Mouse (Mus musculus): Measurements from ENCODE around the gene Aoc1. TPM values are rescaled to one million over a fixed set of nuclear protein-coding genes. Genes with fewer than 3 reads are reported as not detected.

The Aoc1 gene
- polyA plus RNA-seq, 1 experiment, result 0.84 TPM

GRCm38 (mm10) chr6:48954211-48954610, 81.5 kb downstream of the Aoc1 start:
- Histone ChIP-seq H3K4me3 (ENCODE audit: control insufficient read depth, low read depth, low read length) (no peak overlapping the region), H3K4me1 (ENCODE audit: control insufficient read depth, insufficient read depth, low read length) (no peaks in the 10 kb centered on the region), H3K27ac (ENCODE audit: control insufficient read depth, insufficient read depth, low read depth, low read length) (no peak overlapping the region), H3K36me3 (ENCODE audit: control insufficient read depth, insufficient read depth, low read length) (no peaks in the 10 kb centered on the region), H3K27me3 (ENCODE audit: control insufficient read depth, insufficient read depth, low read length) (no peaks in the 10 kb centered on the region)
- TF ChIP-seq CTCF (IDR thresholded peaks at IDR 0.05; ENCODE audit: control insufficient read depth, insufficient read depth, insufficient replicate concordance, low read depth, low read length), result no peak
- no peak for TF ChIP-seq POLR2A (IDR thresholded peaks at IDR 0.05; ENCODE audit: control insufficient read depth, low read depth, low read length)

DNA sequence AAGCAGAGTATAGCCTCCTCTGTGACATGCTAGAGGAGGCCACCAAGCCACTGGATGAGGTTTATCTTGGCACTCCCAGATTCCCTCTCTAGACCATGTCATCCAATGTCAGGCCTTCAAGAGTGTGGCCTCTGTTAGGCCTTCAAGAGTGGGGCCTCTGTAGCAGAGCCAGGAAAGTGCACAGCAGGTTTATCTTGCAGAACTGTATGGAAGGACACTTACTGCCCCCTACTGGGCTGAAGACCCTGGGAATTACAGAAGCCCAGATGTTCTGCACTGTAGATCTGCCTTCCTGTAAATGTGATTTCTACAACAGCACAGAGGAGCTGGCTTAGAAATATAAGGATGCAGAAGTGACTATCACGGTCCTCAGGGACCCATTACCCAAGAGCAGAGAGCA, 82.2 kb downstream of the Aoc1 start:
- Histone ChIP-seq H3K27ac (ENCODE audit: control insufficient read depth, insufficient read depth, low read depth, low read length) (no peak overlapping the region), H3K36me3 (ENCODE audit: control insufficient read depth, insufficient read depth, low read length) (no peaks in the 10 kb centered on the region), H3K27me3 (ENCODE audit: control insufficient read depth, insufficient read depth, low read length) (no peaks in the 10 kb centered on the region), H3K4me3 (ENCODE audit: control insufficient read depth, low read depth, low read length) (no peak overlapping the region), H3K4me1 (ENCODE audit: control insufficient read depth, insufficient read depth, low read length) (no peaks in the 10 kb centered on the region)
- TF ChIP-seq CTCF (IDR thresholded peaks at IDR 0.05; ENCODE audit: control insufficient read depth, insufficient read depth, insufficient replicate concordance, low read depth, low read length) (no peak), POLR2A (IDR thresholded peaks at IDR 0.05; ENCODE audit: control insufficient read depth, low read depth, low read length) (no peak)

DNA sequence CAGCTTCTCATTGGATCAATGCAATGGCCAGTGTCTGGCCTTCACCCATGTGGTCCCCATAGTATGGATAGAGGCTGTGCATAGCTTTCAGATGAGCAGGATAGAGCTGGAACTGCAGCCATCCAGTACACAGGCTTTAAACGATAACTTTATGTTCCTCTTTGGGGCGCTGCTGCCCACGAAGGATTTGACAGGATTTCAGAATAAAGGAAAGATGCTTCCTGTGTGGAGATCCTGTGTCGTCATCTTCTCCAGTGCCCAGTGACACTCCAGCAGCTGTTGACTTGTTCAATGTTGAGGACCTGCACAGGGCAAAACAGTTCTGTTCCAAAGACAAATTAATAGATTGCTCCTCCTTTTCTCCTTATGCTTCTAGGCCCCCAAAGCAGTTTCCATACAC, 84.1 kb downstream of the Aoc1 start:
- TF ChIP-seq CTCF (IDR thresholded peaks at IDR 0.05; ENCODE audit: control insufficient read depth, insufficient read depth, insufficient replicate concordance, low read depth, low read length) (no peak), POLR2A (IDR thresholded peaks at IDR 0.05; ENCODE audit: control insufficient read depth, low read depth, low read length) (no peak)
- no peaks in the 10 kb centered on the region for H3K27me3 ChIP-seq (ENCODE audit: control insufficient read depth, insufficient read depth, low read length)
- no peaks in the 10 kb centered on the region for H3K4me1 ChIP-seq (ENCODE audit: control insufficient read depth, insufficient read depth, low read length)
- H3K27ac ChIP-seq (ENCODE audit: control insufficient read depth, insufficient read depth, low read depth, low read length), result no peak overlapping the region
- no peaks in the 10 kb centered on the region for H3K36me3 ChIP-seq (ENCODE audit: control insufficient read depth, insufficient read depth, low read length)
- no peak overlapping the region for H3K4me3 ChIP-seq (ENCODE audit: control insufficient read depth, low read depth, low read length)

- Histone ChIP-seq H3K4me3 (ENCODE audit: control insufficient read depth, low read depth, low read length) (no peak overlapping the region), H3K36me3 (ENCODE audit: control insufficient read depth, insufficient read depth, low read length) (no peaks in the 10 kb centered on the region), H3K4me1 (ENCODE audit: control insufficient read depth, insufficient read depth, low read length) (no peaks in the 10 kb centered on the region), H3K27ac (ENCODE audit: control insufficient read depth, insufficient read depth, low read depth, low read length) (no peak overlapping the region), H3K27me3 (ENCODE audit: control insufficient read depth, insufficient read depth, low read length) (no peaks in the 10 kb centered on the region)
- TF ChIP-seq CTCF (IDR thresholded peaks at IDR 0.05; ENCODE audit: control insufficient read depth, insufficient read depth, insufficient replicate concordance, low read depth, low read length) (no peak), POLR2A (IDR thresholded peaks at IDR 0.05; ENCODE audit: control insufficient read depth, low read depth, low read length) (no peak)
Observed at GRCm38 (mm10) chr6:48958053-48958452, 85.4 kb downstream of the Aoc1 start.

Other genes with a start within 250 kb of the Aoc1 start
- gene AI854703, start 246.1 kb upstream of the Aoc1 start, polyA plus RNA-seq (2012; rRNA removed), result 0.31 TPM in 2 replicates
- gene Gimap8, start 225.7 kb upstream of the Aoc1 start, polyA plus RNA-seq (2012; rRNA removed), result 0.13 and 0.21 TPM in 2 replicates
- 0.19 TPM in 1 of 2 replicates, not detected in the other for gene Gimap9, start 196.8 kb upstream of the Aoc1 start, polyA plus RNA-seq (2012; rRNA removed)
- 0.38 and 0.53 TPM in 2 replicates for gene Gimap4, start 188.3 kb upstream of the Aoc1 start, polyA plus RNA-seq (2012; rRNA removed)
- gene Gimap6, start 164.7 kb upstream of the Aoc1 start, polyA plus RNA-seq (2012; rRNA removed), result 0.46 and 0.57 TPM in 2 replicates
- not detected in 2 replicates for gene Gm28053, start 154.3 kb upstream of the Aoc1 start, polyA plus RNA-seq (2012; rRNA removed)
- not detected in 2 replicates for gene Gimap7, start 154.3 kb upstream of the Aoc1 start, polyA plus RNA-seq (2012; rRNA removed)
- gene Gimap1, start 133.8 kb upstream of the Aoc1 start, polyA plus RNA-seq (2012; rRNA removed), result 0.31 and 0.36 TPM in 2 replicates
- gene Gimap5, start 126.7 kb upstream of the Aoc1 start, polyA plus RNA-seq (2012; rRNA removed), result 0.30 and 0.76 TPM in 2 replicates
- 0.17 and 0.42 TPM in 2 replicates for gene Gimap3, start 102.0 kb upstream of the Aoc1 start, polyA plus RNA-seq (2012; rRNA removed)
- gene Tmem176a, start 32.0 kb upstream of the Aoc1 start, polyA plus RNA-seq (2012; rRNA removed), result 18.5 and 19.1 TPM in 2 replicates
- 49.0 and 49.2 TPM in 2 replicates for gene Tmem176b, start 31.4 kb upstream of the Aoc1 start, polyA plus RNA-seq (2012; rRNA removed)
- gene 1600015I10Rik, start 57.0 kb downstream of the Aoc1 start, polyA plus RNA-seq (2012; rRNA removed), result not detected in 2 replicates
- not detected in 2 replicates for gene Doxl2, start 102.1 kb downstream of the Aoc1 start, polyA plus RNA-seq (2012; rRNA removed)
- gene Svs1, start 114.0 kb downstream of the Aoc1 start, polyA plus RNA-seq (2012; rRNA removed), result 0.43 TPM in 1 of 2 replicates, not detected in the other
- 0.31 and 7.8 TPM in 2 replicates for gene Gpnmb, start 163.7 kb downstream of the Aoc1 start, polyA plus RNA-seq (2012; rRNA removed)
- 8.4 and 11.6 TPM in 2 replicates for gene Malsu1, start 200.9 kb downstream of the Aoc1 start, polyA plus RNA-seq (2012; rRNA removed)

Measured in testis, adult 2 months (tissue).